Mouse (Mus musculus) MEL (cell line): ENCODE results near the gene Chd5. TPM values are rescaled to one million over a fixed set of nuclear protein-coding genes. Genes with fewer than 3 reads are reported as not detected.

Source experiments
- DNase-seq: peaks from one replicate; pipeline ENCODE4 v3.0.0; 2011; ENCODE audit warnings: low read depth, low spot score
- H3K27ac ChIP-seq: 2 replicates; pipeline ENCODE4 v1.5.1; 2012; ENCODE audit warnings: low read depth, mild to moderate bottlenecking, control low read depth, low read length, moderate library complexity; ENCODE audit not compliant: control insufficient read depth
- H3K27me3 ChIP-seq, 2 experiments: fragments of 150-350 bp in 1 of 2; sonication (generic) in 1 of 2; 2 replicates each; pipeline ENCODE4 v1.6.1; 2012; ENCODE audit warnings: low read length in 2 of 2, mild to moderate bottlenecking in 2 of 2, improper control_type of control experiment in 1 of 2, moderate library complexity in 1 of 2; ENCODE audit not compliant: insufficient read depth in 2 of 2, control insufficient read depth in 1 of 2
- H3K36me3 ChIP-seq, 2 experiments: 2 replicates each; pipeline ENCODE4 v1.6.1; 2012 to 2014; ENCODE audit warnings: low read length in 2 of 2, improper control_type of control experiment in 1 of 2, inconsistent platforms in 1 of 2, mild to moderate bottlenecking in 1 of 2; ENCODE audit not compliant: insufficient read depth in 2 of 2, control insufficient read depth in 1 of 2
- H3K4me1 ChIP-seq, 2 experiments: fragments of 150-350 bp in 1 of 2; sonication (generic) in 1 of 2; 2 replicates each; pipeline ENCODE4 v1.6.1; 2012; ENCODE audit warnings: low read length in 2 of 2, improper control_type of control experiment in 1 of 2, mild to moderate bottlenecking in 1 of 2; ENCODE audit not compliant: insufficient read depth in 2 of 2, control insufficient read depth in 1 of 2
- H3K4me3 ChIP-seq, 2 experiments: fragments of 150-350 bp in 1 of 2; sonication (generic) in 1 of 2; 2 replicates each; pipeline ENCODE4 v1.5.1; 2012; ENCODE audit warnings: low read depth in 2 of 2, low read length in 2 of 2, mild to moderate bottlenecking in 2 of 2, moderate library complexity in 2 of 2, control low read depth in 1 of 2, improper control_type of control experiment in 1 of 2; ENCODE audit not compliant: control insufficient read depth in 1 of 2, insufficient read depth in 1 of 2
- H3K79me2 ChIP-seq: 2 replicates; pipeline ENCODE4 v1.6.1; 2012; ENCODE audit warnings: mild to moderate bottlenecking, low read length, moderate library complexity; ENCODE audit not compliant: control insufficient read depth, poor library complexity, insufficient read depth
- H3K9ac ChIP-seq: 2 replicates; pipeline ENCODE4 v1.6.1; 2012; ENCODE audit warnings: low read depth, mild to moderate bottlenecking, control low read depth, low read length, moderate library complexity; ENCODE audit not compliant: control insufficient read depth, poor library complexity, severe bottlenecking
- H3K9me3 ChIP-seq: fragments of 150-350 bp; sonication (generic); replicated peaks from 2 replicates; pipeline ENCODE4 v1.6.1; 2012; ENCODE audit warnings: mild to moderate bottlenecking, low read length, improper control_type of control experiment, moderate library complexity; ENCODE audit not compliant: insufficient read depth
- BHLHE40 ChIP-seq: IDR thresholded peaks from 2 replicates; pipeline ENCODE4 v1.6.1; 2012; ENCODE audit warnings: low read depth, mild to moderate bottlenecking, inconsistent platforms, low read length, improper control_type of control experiment, borderline replicate concordance
- CHD2 ChIP-seq: IDR thresholded peaks from 2 replicates; pipeline ENCODE4 v1.6.1; 2011; ENCODE audit warnings: low read length, improper control_type of control experiment
- EP300 ChIP-seq, 2 experiments: IDR thresholded peaks; 2 replicates each; pipeline ENCODE4 v1.6.1; 2011; ENCODE audit warnings: improper control_type of control experiment in 2 of 2, low read length in 2 of 2, low read depth in 1 of 2, mild to moderate bottlenecking in 1 of 2
- ETS1 ChIP-seq: IDR thresholded peaks from 2 replicates; pipeline ENCODE4 v1.6.1; 2012; ENCODE audit warnings: low read depth, mild to moderate bottlenecking, inconsistent platforms, low read length, improper control_type of control experiment, moderate library complexity
- JUND ChIP-seq: IDR thresholded peaks from 2 replicates; pipeline ENCODE4 v1.6.1; 2011; ENCODE audit warnings: low read depth, mild to moderate bottlenecking, improper control_type of control experiment, low read length
- KAT2A ChIP-seq: conservative IDR thresholded peaks from 2 replicates; pipeline ENCODE4 v1.6.1; 2012; ENCODE audit warnings: low read depth, low read length, improper control_type of control experiment, inconsistent platforms
- MAFK ChIP-seq: IDR thresholded peaks from 2 replicates; pipeline ENCODE4 v1.6.1; 2011; ENCODE audit warnings: low read depth, mild to moderate bottlenecking, low read length, improper control_type of control experiment, borderline replicate concordance
- MEF2A ChIP-seq: IDR thresholded peaks from 2 replicates; pipeline ENCODE4 v1.6.1; 2014; ENCODE audit warnings: low read depth, mild to moderate bottlenecking, inconsistent platforms, low read length, improper control_type of control experiment; ENCODE audit not compliant: poor library complexity, insufficient replicate concordance, severe bottlenecking; ENCODE audit errors: extremely low read depth
- NELFE ChIP-seq: IDR thresholded peaks from 2 replicates; pipeline ENCODE4 v1.6.1; 2011; ENCODE audit warnings: low read depth, low read length, improper control_type of control experiment
- NRF1 ChIP-seq: IDR thresholded peaks from 2 replicates; pipeline ENCODE4 v1.6.1; 2014; ENCODE audit warnings: low read depth, mild to moderate bottlenecking, inconsistent platforms, low read length, improper control_type of control experiment, moderate library complexity; ENCODE audit not compliant: poor library complexity, insufficient read depth, severe bottlenecking
- POLR2AphosphoS2 ChIP-seq: IDR thresholded peaks from 2 replicates; pipeline ENCODE4 v1.6.1; 2011; ENCODE audit warnings: low read length, improper control_type of control experiment
- POLR2AphosphoS5 ChIP-seq: IDR thresholded peaks from 2 replicates; pipeline ENCODE4 v1.6.1; 2012; ENCODE audit warnings: low read depth, borderline replicate concordance, mild to moderate bottlenecking, inconsistent platforms, low read length, moderate library complexity, mixed read lengths
- RCOR1 ChIP-seq: IDR thresholded peaks from 2 replicates; pipeline ENCODE4 v1.6.1; 2012; ENCODE audit warnings: low read depth, mild to moderate bottlenecking, inconsistent platforms, low read length, improper control_type of control experiment
- SIN3A ChIP-seq: IDR thresholded peaks from 2 replicates; pipeline ENCODE4 v1.6.1; 2012; ENCODE audit warnings: low read length, improper control_type of control experiment, inconsistent platforms
- SMC3 ChIP-seq: IDR thresholded peaks from 2 replicates; pipeline ENCODE4 v1.6.1; 2011; ENCODE audit warnings: low read depth, low read length, improper control_type of control experiment
- TAL1 ChIP-seq: IDR thresholded peaks from 2 replicates; pipeline ENCODE4 v1.6.1; 2012; ENCODE audit warnings: mild to moderate bottlenecking, inconsistent platforms, low read length, moderate library complexity, mixed read lengths
- TCF12 ChIP-seq: IDR thresholded peaks from 2 replicates; pipeline ENCODE4 v1.6.1; 2014; ENCODE audit warnings: low read depth, mild to moderate bottlenecking, inconsistent platforms, low read length, improper control_type of control experiment, moderate library complexity
- UBTF ChIP-seq: IDR thresholded peaks from 2 replicates; pipeline ENCODE4 v1.6.1; 2012; ENCODE audit warnings: low read depth, mild to moderate bottlenecking, inconsistent platforms, low read length, improper control_type of control experiment, moderate library complexity, borderline replicate concordance; ENCODE audit not compliant: insufficient read depth
- USF1 ChIP-seq: IDR thresholded peaks from 2 replicates; pipeline ENCODE4 v1.6.1; 2014; ENCODE audit warnings: low read depth, mild to moderate bottlenecking, inconsistent platforms, low read length, improper control_type of control experiment, moderate library complexity
- ZC3H11A ChIP-seq: IDR thresholded peaks from 2 replicates; pipeline ENCODE4 v1.6.1; 2012; ENCODE audit warnings: low read depth, mild to moderate bottlenecking, inconsistent platforms, low read length, improper control_type of control experiment
- ZKSCAN1 ChIP-seq: IDR thresholded peaks from 2 replicates; pipeline ENCODE4 v1.6.1; 2012; ENCODE audit warnings: low read depth, mild to moderate bottlenecking, inconsistent platforms, low read length, improper control_type of control experiment, moderate library complexity
- polyA plus RNA-seq, 2 experiments: library from polyadenylated mRNA; stranded (reverse) in 1 of 2; unstranded in 1 of 2; fragments of >175 nt in 1 of 2; fragments of >200 nt in 1 of 2; gene quantifications; 2 replicates each; pipeline versions ENCODE4 v1.2.1 to v1.2.4; 2012; ENCODE audit warnings: low replicate concordance in 2 of 2, low read depth in 1 of 2; ENCODE audit not compliant: insufficient read length in 2 of 2, insufficient read depth in 1 of 2, missing spikeins in 1 of 2
- total RNA-seq: library from RNA; depleted of rRNA; stranded (reverse); fragments of 300-350 nt; gene quantifications from 2 replicates; pipeline ENCODE4 v1.2.3, GENCODE M21; 2012

Chd5 gene
- total and polyA plus RNA-seq, 3 experiments, result 0.15 to 0.91 TPM; not detected in 1

- peaks cover 0 to 2% of the 10 kb centered on the region in 2 experiments; a peak in 2 of 4 replicates for H3K36me3 ChIP-seq
- no peak overlapping the region for H3K4me3 ChIP-seq
- no peak for DNase-seq
- no peak for TF ChIP-seq POLR2AphosphoS2
- TF ChIP-seq EP300 (IDR thresholded peaks at IDR 0.05; ENCODE audit: low read depth in 1 of 2, low read length in 2 of 2), result no peak
- TF ChIP-seq KAT2A, result no peak
- TF ChIP-seq POLR2AphosphoS5, result no peak
- no peak for TF ChIP-seq SMC3
- TF ChIP-seq SIN3A, result no peak
- no peak for TF ChIP-seq RCOR1
- TF ChIP-seq ETS1, result no peak
- TF ChIP-seq ZKSCAN1, result no peak
- TF ChIP-seq ZC3H11A, result no peak
- no peak for TF ChIP-seq BHLHE40
- no peak for TF ChIP-seq TCF12
- H3K4me1 ChIP-seq, result no peaks in the 10 kb centered on the region
- no peaks in the 10 kb centered on the region for H3K9me3 ChIP-seq
- H3K9ac ChIP-seq, result no peak overlapping the region
- no peak overlapping the region for H3K27ac ChIP-seq
- no peaks in the 10 kb centered on the region for H3K27me3 ChIP-seq
- no peaks in the 10 kb centered on the region for H3K79me2 ChIP-seq
Measured at GRCm38 (mm10) chr4:152406531-152406930, 68.1 kb downstream of the Chd5 start.

- H3K4me1 ChIP-seq, result no peaks in the 10 kb centered on the region
- no peak for DNase-seq
- H3K27ac ChIP-seq, result no peak overlapping the region
- H3K79me2 ChIP-seq, result 0 out of 2 replicates have a peak, but pooled peaks cover 2% of the 10 kb centered on the region
- H3K9me3 ChIP-seq, result no peaks in the 10 kb centered on the region
- TF ChIP-seq KAT2A (no peak), JUND (no peak), NRF1 (no peak), CHD2 (no peak), USF1 (no peak), MEF2A (no peak), NELFE (no peak), UBTF (no peak), TAL1 (no peak), MAFK (no peak)
- TF ChIP-seq, all 39 proteins: peak for 0
- Histone ChIP-seq H3K9ac (no peak overlapping the region), H3K27me3 (no peaks in the 10 kb centered on the region), H3K4me3 (no peak overlapping the region), H3K36me3 (peaks cover 0 to 4% of the 10 kb centered on the region in 2 experiments; a peak in 2 of 4 replicates)
Measured at GRCm38 (mm10) chr4:152410961-152411360, 72.5 kb downstream of the Chd5 start.
